Mouse (Mus musculus) cerebellum, postnatal 14 days (tissue): ENCODE measurements around the gene Fv1.
"Not testable (repeated sequence)": the region's sequence is repeated elsewhere in the genome, so short reads cannot be mapped to it uniquely, and the experiment has no call there.

Experiments
- DNase-seq, 2 experiments: peaks; one replicate each; pipeline ENCODE4 v3.0.0; 2021; ENCODE audit warnings: mixed read lengths in 2 of 2

The Fv1 gene

DNA sequence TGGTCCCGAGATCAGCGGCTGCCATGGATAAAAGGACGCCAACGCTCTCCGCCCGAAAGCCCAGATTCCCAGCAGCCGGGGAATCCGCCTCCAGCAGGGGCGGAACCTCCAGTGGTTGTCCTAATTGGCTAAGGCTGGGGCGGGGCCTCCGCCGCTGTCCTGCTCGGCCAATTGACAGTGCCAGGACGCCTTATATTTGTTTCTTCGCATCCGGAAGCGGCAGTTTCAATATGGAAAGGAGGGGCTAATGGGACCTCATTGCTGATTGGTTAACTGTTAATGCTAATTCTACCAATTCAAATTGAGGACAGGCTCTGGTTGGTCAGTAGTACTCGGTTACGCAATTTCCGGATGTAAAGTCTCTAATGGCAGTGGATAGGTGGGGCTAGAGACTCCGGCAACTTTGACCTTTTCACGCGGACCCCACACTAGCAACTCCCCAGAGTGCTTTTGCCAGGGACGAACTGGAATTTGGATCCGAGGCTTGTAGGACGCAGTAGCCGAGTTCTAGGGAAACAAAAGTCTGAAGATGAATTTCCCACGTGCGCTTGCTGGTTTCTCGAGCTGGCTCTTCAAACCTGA lies at the start of gene Fv1, which contains the start of gene Miip:
TSS of gene Fv1 (plus strand) at position 530 of the 582 bp plus-strand sequence.
TSS of gene Miip (minus strand) at position 367 of the 582 bp plus-strand sequence.
- DNase-seq, result peak; percentile 90 to 92

DNA sequence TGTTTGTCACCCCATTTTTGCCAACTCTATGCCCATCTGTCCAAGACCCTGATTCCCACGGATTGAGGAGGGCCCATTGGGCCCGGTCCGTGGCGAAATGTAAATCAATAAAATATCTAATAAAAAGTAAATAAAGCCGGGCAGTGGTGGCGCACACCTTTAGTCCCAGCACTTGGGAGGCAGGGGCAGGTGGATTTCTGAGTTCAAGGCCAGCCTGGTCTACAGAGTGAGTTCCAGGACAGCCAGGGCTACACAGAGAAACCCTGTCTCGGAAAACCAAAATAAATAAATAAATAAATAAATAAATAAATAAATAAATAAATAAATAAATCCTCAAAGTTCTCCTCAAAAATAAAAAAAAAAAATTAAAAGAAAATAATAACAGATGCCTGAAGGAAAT lies 49.1 kb upstream of the Fv1 start:
- DNase-seq, result not testable (repeated sequence)

DNA sequence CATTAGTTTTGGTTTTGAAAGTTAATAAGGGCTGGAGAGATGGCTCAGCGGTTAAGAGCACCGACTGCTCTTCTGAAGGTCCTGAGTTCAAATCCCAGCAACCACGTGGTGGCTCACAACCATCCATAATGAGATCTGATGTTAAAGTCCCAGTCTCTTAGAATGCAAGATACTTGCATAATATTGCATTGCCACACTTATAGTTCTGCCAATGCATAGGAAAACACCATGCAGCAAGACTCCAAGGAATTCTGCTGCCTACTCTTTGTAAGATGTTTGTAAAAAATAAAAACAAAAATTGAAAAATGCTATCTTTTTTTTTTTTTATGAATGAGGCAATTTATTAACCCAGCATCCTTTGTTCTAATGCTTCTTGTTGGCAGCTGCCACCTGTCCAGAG lies 47.4 kb upstream of the Fv1 start:
- DNase-seq, result not testable (repeated sequence)

DNA sequence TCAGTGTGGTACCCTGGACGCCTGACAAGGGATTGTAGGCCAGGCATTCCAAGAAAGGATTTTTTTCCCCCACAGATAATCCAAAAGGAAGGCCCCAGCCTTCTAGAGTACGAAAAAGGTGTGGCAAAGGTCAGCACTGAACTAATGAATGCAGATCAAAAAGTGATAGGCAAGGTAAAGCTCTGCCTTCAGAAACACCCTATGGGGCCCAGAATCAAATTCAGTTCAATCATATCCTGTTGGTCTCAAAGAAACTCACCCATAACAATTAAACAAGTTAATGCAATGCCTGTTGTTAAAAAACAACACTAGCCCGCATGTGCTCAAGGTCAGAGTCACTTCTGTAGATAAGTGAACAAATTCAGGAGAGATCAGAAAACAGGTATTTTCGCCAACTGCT lies 44.4 kb upstream of the Fv1 start:
- DNase-seq, result no peak

DNA sequence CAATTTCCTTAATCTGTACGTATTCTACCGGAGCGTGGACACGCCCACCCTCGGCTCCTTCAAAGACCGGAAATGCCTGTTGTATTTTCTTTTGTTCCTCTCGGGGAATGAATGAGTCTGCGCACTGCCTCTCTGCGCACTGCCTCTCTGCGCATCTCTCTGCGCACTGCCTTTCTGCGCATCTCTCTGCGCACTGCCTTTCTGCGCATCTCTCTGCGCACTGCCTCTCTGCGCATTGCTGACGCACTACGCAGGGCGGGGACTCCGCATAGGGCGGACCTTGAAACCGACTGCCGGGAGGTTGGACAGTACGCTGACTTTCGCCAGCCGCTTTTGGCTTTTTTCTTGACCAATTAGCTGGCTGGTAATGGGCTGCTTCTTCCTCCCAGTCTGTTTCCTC lies 29.5 kb upstream of the Fv1 start:
- peak; percentile 29 to 35 for DNase-seq

DNA sequence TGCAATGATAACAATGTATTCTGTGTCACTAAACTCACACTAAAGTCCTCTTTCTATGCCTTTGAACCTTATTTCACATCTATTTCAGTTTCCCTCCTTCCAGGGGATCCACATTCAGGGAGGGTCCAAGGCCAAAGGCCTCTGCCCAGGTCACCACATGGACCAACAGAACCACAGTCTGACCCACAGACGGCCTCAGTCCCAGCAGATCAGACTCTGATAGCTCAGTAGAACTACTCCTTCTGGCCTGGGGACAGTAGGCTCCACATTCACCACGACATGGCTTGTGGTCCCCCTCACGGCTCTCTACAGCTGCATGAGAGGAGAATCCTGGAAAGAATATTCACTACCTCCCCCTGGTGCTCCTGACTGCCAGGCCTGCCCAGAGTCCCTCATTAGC lies 25.9 kb upstream of the Fv1 start:
- DNase-seq, result no peak

DNA sequence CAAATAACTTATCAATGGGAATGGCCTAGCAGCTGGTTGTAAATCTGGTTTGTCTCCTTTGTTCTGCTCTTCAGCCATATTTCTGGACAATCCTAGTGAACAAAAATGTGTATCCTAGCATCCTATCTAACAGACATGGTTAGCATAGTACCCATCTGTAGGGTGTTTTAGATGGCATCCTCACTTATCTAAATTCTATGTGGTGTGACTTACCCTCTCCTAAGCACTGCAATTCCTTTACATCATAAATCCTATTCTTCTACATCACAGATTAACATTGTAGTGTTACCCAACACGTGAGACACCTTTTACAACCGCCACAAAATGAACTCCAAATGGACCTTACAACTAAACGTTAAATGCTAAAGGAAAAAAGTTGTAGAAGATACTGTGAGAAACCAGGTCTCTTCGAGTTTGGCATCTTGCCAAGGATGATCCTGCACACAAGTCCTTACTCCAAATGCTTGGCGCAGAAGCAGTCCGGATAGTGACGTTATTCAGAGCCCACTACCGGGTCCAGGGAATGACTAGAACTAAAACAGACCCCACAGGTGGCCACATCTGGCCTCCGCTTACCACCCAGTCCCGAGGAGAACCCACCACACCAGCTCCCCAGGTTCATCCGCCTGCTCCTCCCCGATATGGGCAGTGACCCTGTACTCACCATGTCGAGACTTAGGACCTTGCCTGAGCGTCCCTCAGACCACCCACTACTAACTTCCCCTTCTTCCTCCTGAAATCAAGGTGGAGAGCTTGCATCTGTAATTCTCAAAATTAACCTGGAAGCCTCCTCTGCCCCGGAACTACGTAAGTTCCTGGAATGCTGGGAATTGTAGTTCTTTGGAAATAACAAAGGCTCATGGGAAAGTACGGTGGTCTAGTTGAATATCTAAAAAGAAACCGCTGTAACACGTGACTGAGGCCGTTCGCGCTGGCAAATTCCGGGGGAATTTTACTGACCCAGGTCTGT lies 20.9 kb upstream of the Fv1 start, which contains the start of gene Zfp933:
TSS of gene Zfp933 (minus strand) at position 753 of the 970 bp plus-strand sequence.
- DNase-seq, result peak; percentile 68 to 79

DNA sequence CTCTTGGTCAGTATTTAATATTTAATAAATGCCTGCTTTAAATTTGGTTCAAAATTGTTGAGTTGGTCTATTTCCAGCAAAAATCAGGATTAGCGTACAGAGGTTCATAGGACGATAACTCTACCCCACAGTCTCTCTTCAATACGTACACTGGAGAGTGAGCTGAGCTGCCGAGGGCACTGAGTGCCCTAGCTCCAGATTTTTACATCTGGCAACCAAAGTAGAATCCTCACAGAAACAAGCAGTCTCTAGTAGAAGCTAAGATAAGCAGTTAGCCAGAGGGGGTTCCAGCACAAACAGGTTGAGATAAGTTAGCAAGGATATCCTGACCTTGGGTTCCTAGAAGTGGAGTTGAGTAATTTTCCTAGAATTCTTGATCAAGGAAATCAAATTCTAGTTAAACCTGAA lies 20.2 kb upstream of the Fv1 start:
- no peak for DNase-seq

DNA sequence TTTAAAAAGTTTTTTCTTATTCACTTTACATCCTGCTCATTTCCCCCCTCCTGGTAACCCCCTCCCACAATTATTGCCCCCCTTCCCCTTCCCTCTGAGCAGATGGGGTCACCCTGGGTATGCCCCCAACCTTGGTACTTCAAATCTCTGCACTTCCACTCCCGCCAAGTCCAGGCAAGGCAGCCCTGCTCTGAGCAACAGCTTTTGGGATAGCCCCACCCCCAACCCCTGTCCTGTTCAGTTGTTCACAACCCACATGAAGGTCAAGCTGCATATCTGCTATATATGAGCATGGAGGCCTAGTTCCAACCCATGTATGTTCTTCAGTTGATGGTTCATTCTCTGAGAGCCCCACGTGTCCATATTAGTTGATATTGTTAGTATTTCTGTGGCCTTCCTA lies 18.0 kb upstream of the Fv1 start:
- no peak for DNase-seq

DNA sequence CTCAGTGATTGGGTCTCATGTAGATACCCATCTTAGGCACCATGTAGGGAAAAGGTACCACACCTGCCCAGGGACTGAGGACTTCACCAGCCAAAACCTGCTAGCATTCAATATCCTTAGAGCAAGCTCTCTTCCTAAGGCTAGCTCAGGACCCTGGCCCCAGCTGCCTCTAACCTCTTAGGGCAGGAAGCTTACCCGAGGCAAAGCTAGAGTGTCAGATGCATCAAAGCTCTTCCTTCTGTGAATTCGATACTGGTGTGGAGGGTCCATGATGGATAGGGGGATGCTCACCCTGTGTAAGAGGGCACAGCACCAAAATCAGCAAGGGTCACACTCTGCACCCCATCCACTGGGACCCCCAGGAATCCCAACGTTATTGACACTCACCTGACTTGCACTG lies 6.7 kb upstream of the Fv1 start:
- DNase-seq, result no peak

DNA sequence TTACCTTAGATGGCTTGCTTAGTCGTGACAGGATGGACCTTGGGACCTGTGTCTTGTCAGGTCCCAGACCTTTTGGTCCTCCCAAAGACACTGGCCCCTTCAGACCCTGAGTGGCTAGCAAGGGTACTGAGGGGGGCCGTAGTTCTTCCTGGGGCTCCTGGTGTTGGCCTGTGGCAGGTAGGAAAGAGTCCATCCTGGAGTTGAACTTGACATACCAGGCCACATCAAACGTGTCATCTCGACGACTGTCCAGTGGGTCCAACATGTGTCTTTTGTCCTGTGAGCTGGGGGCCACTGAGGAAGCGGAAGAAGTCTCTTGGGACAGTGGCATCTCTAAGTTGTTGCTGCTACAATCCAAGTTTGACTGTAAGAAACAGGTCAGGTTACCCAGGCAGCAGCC lies 3.1 kb upstream of the Fv1 start:
- no peak for DNase-seq

DNA sequence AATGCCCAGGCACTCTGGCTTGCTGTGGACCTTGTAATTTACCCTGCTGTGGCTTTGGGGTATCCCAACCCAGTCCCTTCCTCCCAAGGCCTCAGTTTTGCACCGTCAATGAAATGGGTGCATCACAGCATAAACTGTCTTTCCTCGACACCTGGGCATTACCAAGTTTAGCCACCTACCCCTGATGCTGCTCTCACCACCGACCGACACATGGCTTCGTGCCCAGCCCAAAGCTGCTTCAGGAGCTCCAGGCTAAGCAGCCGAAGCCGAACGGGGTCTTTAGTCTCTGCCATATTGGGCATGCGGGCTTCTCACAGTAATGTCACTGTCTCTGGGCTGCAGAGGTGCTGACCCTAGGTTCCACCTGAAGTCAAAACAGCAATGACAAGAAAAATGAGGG lies 2.7 kb upstream of the Fv1 start:
- no peak for DNase-seq

DNA sequence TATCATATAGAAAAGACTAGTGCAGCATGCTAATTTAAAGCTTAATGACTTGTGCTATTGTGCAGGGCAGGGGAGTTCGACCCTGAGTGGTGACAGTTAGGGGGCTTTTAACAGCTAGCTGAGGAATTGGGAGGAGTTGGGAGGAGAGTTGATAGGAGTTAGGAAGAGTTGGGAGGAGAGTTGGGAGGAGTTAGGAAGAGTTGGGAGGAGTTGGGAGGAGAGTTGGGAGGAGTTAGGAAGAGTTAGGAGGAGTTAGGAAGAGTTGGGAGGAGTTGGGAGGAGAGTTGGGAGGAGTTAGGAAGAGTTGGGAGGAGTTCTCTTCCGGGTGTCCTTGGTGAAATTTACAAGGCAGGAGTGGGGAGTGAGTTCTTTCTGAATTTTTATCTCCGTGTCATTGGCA lies 2.0 kb upstream of the Fv1 start:
- not testable (repeated sequence) for DNase-seq

DNA sequence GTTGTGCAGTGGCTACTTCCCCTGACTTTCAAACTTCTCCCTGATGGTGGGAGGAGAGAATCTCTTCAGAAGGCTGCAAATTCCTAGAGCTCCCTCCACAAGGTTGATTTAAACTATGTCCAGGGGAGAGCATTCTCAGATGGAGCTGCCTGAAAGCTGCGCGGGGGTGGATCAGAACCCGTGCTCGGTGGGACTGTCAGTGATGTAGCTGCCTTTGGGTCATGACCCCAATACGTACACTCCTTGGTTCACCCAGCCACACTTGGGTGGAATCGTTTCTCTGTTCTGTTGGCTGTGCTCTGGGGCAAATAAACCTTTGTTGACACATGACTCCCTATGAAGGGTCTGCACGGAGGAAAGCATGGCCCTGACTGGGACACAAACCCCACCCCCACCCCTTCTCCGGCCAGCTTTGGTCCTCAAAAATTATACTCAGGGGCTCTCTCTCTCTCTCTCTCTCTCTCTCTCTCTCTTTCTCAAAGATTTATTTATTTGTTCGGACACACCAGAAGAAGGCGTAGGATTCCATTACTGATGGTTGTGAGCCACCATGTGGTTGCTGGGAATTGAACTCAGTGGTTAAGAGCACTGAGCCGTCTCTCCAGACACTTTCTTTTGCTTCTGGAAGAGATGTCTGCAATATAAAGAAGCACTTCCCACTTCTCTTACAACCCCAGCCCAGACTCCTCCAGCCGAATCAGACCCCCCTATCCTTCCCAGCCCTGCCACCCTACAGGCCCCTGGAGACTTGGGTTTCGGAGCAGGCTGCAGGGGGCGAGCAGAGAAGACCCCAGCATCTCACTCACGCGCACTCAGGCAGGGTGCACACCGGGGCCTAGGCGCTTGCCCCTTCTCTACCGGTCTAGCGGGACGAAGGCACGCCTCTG lies 973 bp upstream of the Fv1 start:
- no peak for DNase-seq

DNA sequence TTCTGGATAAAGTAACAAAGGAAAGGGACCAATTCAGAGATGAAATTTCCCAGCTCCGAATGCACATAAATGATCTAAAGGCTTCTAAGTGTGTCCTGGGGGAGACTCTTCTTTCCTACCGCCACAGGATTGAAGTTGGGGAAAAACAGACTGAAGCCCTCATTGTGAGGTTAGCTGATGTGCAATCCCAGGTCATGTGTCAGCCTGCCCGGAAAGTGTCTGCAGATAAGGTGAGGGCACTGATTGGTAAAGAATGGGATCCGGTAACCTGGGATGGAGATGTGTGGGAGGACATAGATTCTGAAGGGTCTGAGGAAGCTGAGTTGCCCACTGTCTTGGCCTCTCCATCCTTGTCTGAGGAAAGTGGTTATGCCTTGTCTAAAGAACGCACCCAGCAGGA lies 459 bp downstream of the Fv1 start:
- DNase-seq, result no peak

DNA sequence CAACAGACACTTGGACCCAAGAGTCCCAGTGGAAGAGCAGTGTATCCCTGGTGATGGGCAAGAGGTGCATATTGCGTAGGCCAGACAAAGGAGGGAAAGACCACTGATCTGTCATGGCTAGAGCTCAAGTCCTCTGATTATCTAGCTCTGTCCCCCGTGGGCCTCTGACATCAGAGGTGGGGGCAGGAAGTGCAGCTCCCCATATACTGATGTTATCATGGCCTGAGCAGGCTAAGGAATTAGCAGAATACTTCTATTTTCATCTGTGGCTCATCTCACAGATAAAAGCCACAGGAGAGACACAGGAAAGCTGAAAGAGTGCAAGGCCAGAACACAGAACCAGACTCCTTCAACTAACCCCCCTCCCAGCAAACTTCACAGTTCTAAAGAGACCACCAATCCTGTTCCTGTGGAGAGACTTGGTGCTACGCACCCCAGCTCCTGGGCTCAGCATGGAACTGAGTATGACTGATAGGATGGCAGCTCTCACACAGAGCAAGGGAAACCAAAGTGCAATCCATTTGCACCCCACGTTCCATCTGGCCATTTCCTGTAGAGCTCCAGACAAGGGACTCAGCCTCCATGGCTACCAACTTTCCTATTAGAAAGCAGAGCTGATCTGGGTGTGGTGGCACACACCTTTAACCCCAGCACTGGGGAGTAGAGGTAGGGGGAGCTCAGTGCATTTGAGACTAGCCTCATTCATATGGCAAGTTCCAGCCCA lies 7.2 kb downstream of the Fv1 start:
- no peak for DNase-seq

DNA sequence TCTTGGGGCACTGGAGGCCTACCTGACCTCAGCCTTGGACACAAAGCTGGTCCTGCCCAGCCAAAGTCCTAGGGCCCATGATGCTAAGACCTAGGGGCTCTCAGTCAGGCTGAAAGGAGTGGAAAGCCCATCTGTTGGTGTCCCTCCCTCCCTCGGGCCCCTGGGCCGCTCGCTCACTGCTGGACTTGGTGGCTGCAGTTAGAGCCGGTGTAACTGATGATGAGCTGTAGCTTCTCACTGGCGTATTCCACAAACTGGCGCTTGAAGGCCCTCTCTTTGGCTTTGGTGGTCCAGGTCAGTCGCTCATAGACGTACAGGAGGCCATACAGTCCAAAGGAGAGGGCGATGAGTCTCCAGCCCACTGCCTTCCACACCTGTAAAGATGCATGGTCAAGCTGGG lies 9.8 kb downstream of the Fv1 start:
- DNase-seq, result no peak

DNA sequence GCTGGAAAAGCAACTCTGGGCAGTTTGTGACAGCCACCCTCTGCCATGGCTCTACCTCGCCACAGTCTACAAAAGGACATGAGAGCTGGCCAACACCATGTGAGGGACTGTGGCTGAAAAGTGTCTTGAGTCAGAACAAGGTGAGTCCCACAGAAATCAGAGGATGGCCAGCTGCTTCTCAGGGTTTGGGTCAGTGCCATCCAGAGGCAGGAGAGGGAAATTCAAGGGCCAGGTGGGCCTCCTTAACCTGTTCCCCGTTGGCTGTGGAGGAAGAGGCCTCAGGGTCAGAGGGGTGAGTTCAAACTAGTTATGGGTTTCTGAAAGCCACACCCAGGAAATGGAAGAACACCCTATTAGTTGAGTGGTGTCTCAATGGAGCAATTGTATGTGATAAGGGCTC lies 10.7 kb downstream of the Fv1 start:
- DNase-seq, result no peak

DNA sequence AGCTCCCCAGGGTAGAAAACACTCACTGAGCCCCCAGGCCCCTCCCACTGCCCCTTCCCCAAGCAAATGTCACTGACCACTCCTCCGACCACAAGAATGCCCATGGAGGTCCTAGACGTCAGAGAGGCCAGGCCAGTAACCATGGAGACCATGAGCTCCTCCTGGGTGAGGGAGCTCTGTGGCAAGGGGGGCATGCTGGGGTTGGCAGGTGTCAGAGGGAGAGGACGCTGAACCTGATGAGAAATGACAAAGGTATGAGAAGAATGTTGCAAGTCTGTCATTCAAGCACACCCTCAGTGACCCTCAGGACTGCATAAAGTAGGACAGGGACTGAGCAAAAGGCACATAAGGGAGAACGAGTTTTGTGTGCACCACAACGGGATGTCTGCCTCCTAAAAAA lies 11.1 kb downstream of the Fv1 start:
- no peak for DNase-seq

DNA sequence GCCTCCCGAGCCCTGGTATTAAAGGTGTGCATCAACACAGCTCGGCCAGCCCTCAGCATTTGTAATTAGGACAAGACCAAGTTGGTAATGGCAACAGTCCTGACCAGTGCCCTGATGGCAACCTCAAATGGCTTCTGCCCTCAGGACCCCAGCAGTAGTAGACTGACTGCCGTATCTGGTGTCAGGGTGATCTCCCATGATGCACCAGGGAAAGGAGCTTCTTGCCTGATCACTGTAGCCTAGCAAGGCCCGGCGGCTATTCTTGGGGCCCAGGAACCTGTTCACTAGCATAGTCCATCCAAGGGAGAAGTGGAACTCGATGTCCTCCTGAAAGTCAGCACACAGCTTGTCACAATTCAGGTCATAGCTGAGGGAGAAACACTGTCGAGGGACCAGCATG lies 13.0 kb downstream of the Fv1 start:
- no peak for DNase-seq

DNA sequence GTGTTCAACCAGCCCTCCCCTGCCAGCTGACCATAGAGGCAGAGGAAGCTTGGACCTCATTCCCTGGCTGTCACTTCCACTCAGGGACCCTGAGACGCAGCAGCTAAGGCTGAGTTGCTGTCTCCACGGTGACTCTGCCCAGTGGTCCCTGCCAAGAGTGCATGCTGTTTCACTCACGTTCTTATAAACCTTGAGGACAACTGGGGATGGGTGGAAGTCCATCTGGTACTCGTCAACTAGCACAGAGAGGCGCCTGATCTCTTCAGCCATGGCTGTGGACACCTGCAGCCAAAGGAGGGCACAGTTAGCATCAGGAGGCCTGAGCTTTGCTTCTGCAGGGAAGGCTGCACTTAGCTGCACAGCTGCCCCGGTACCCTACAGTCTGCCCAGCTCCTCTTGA lies 14.3 kb downstream of the Fv1 start:
- no peak for DNase-seq

DNA sequence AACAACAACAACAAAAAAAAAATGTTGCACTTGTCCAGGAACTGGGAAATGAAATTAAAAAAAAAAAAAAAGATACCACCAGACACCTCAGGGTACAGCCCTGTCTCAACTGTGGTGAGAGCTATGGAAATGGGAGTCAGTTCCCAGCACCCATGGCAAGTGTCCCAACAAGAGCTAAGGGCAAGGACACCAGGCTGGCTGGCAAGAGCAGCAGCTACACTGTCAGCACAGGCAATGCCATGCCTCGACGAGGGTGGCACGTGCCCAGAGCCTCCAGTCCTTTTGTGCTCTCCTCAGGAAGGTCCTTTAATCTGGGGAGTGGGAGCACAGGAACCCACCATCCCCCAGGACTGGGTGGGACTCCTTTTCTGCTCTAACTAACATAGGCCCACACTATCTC lies 15.4 kb downstream of the Fv1 start:
- no peak for DNase-seq

DNA sequence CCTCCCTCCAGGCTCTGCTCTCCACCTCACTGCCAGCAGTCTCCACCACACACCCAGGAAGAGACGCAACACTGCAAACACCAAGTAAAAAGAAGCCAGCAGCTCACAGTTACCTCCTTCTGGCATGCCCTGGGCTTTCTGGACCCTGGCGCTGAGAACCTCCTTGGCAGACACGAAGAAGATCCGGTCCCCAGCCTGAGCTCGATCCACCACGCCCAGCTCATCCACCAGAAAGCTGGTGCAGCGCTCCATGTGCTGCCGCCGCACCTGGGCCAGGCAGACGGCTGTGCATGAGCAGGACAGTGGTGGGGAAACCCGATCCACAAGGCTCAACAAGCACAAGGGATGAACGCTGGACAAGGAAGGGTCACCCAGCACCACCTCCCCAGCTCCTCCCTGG lies 17.4 kb downstream of the Fv1 start:
- no peak for DNase-seq
